Mouse (Mus musculus) CH12.LX (cell line): ENCODE measurements around the gene Nle1. TPM values are rescaled to one million over a fixed set of nuclear protein-coding genes. Genes with fewer than 3 reads are reported as not detected.

Experiments used
- DNase-seq: peaks from one replicate; pipeline ENCODE4 v3.0.0-alpha.2; 2013; ENCODE audit errors: extremely low read depth
- H3K27ac ChIP-seq: 2 replicates; pipeline ENCODE4 v1.5.1; 2012; ENCODE audit warnings: low read depth, mild to moderate bottlenecking, control low read depth, moderate library complexity; ENCODE audit not compliant: insufficient read depth
- H3K27me3 ChIP-seq: replicated peaks from 2 replicates; pipeline ENCODE3; 2012; ENCODE audit warnings: inconsistent platforms
- H3K36me3 ChIP-seq, 2 experiments: replicated peaks in 1 of 2; 2 replicates each; pipeline versions ENCODE3 to v1.6.1; 2012; ENCODE audit warnings: inconsistent platforms in 1 of 2, low read length in 1 of 2, mild to moderate bottlenecking in 1 of 2, mixed read lengths in 1 of 2, moderate library complexity in 1 of 2; ENCODE audit not compliant: control insufficient read depth in 1 of 2, insufficient read depth in 1 of 2
- H3K4me1 ChIP-seq, 2 experiments: 2 replicates each; pipeline ENCODE4 v1.6.1; 2012; ENCODE audit warnings: inconsistent platforms in 1 of 2, moderate library complexity in 1 of 2; ENCODE audit not compliant: insufficient read depth in 2 of 2, control insufficient read depth in 1 of 2
- H3K4me2 ChIP-seq: 2 replicates; pipeline ENCODE4 v1.6.1; 2012; ENCODE audit warnings: low read depth, mild to moderate bottlenecking, control low read depth; ENCODE audit not compliant: poor library complexity, insufficient read depth, severe bottlenecking
- H3K4me3 ChIP-seq, 3 experiments: fragments of 150-350 bp in 1 of 3; sonication (generic) in 1 of 3; replicated peaks in 1 of 3; 2 replicates each; pipeline versions ENCODE3 to v1.5.1; 2011 to 2012; ENCODE audit warnings: low read depth in 2 of 3, low read length in 2 of 3, mild to moderate bottlenecking in 2 of 3, moderate library complexity in 2 of 3, control low read depth in 1 of 3, improper control_type of control experiment in 1 of 3, inconsistent platforms in 1 of 3, mixed read lengths in 1 of 3; ENCODE audit not compliant: poor library complexity in 1 of 3
- H3K79me2 ChIP-seq: replicated peaks from 2 replicates; pipeline ENCODE4 v1.6.1; 2012; ENCODE audit warnings: mild to moderate bottlenecking, moderate library complexity; ENCODE audit not compliant: control insufficient read depth, poor library complexity, insufficient read depth, severe bottlenecking; ENCODE audit errors: extremely low read depth
- H3K9ac ChIP-seq: 2 replicates; pipeline ENCODE4 v1.6.1; 2012; ENCODE audit warnings: low read depth, mild to moderate bottlenecking, control low read depth, moderate library complexity; ENCODE audit not compliant: insufficient read depth
- H3K9me3 ChIP-seq: replicated peaks from 2 replicates; pipeline ENCODE3; 2012; ENCODE audit warnings: low read length, inconsistent platforms, mixed read lengths
- BHLHE40 ChIP-seq: IDR thresholded peaks from 2 replicates; pipeline ENCODE4 v1.6.1; 2011; ENCODE audit warnings: mild to moderate bottlenecking, low read depth, low read length, improper control_type of control experiment
- CHD1 ChIP-seq: IDR thresholded peaks from 2 replicates; pipeline ENCODE4 v1.6.1; 2012; ENCODE audit warnings: low read depth, low read length, improper control_type of control experiment, inconsistent platforms
- CTCF ChIP-seq, 2 experiments: IDR thresholded peaks in 1 of 2; conservative IDR thresholded peaks in 1 of 2; 2 replicates each; pipeline ENCODE4 v1.5.1; 2011 to 2012; ENCODE audit warnings: low read depth in 2 of 2, low read length in 2 of 2, improper control_type of control experiment in 1 of 2, inconsistent platforms in 1 of 2, mild to moderate bottlenecking in 1 of 2, moderate library complexity in 1 of 2
- ETS1 ChIP-seq: conservative IDR thresholded peaks from 2 replicates; pipeline ENCODE4 v1.6.1; 2012; ENCODE audit warnings: low read depth, mild to moderate bottlenecking, inconsistent platforms, low read length, improper control_type of control experiment, moderate library complexity
- GABPA ChIP-seq: IDR thresholded peaks from 2 replicates; pipeline ENCODE4 v1.6.1; 2012; ENCODE audit warnings: low read depth, low read length, improper control_type of control experiment, inconsistent platforms; ENCODE audit not compliant: insufficient replicate concordance
- IRF4 ChIP-seq: IDR thresholded peaks from 2 replicates; pipeline ENCODE4 v1.6.1; 2014; ENCODE audit warnings: low read depth, mild to moderate bottlenecking, inconsistent platforms, low read length, improper control_type of control experiment
- JUN ChIP-seq: IDR thresholded peaks from 2 replicates; pipeline ENCODE4 v1.6.1; 2011; ENCODE audit warnings: low read depth, mild to moderate bottlenecking, low read length, improper control_type of control experiment, moderate library complexity; ENCODE audit not compliant: insufficient read depth
- JUND ChIP-seq: conservative IDR thresholded peaks from 2 replicates; pipeline ENCODE4 v1.6.1; 2011; ENCODE audit warnings: low read depth, low read length, improper control_type of control experiment
- KAT2A ChIP-seq: IDR thresholded peaks from 2 replicates; pipeline ENCODE4 v1.6.1; 2012; ENCODE audit warnings: low read length, improper control_type of control experiment, inconsistent platforms; ENCODE audit not compliant: insufficient replicate concordance
- MAX ChIP-seq: IDR thresholded peaks from 2 replicates; pipeline ENCODE4 v1.6.1; 2011; ENCODE audit warnings: low read length, improper control_type of control experiment
- MAZ ChIP-seq: IDR thresholded peaks from 2 replicates; pipeline ENCODE4 v1.6.1; 2012; ENCODE audit warnings: low read depth, mild to moderate bottlenecking, inconsistent platforms, low read length, improper control_type of control experiment, moderate library complexity
- MEF2A ChIP-seq: IDR thresholded peaks from 2 replicates; pipeline ENCODE4 v1.6.1; 2014; ENCODE audit warnings: low read depth, mild to moderate bottlenecking, inconsistent platforms, low read length, improper control_type of control experiment, borderline replicate concordance
- NRF1 ChIP-seq: IDR thresholded peaks from 2 replicates; pipeline ENCODE4 v1.6.1; 2014; ENCODE audit warnings: low read depth, mild to moderate bottlenecking, inconsistent platforms, low read length, improper control_type of control experiment, moderate library complexity
- POLR2AphosphoS2 ChIP-seq: IDR thresholded peaks from 2 replicates; pipeline ENCODE4 v1.6.1; 2011; ENCODE audit warnings: low read depth, low read length, improper control_type of control experiment
- RAD21 ChIP-seq: IDR thresholded peaks from 2 replicates; pipeline ENCODE4 v1.6.1; 2011; ENCODE audit warnings: low read depth, mild to moderate bottlenecking, low read length, improper control_type of control experiment, moderate library complexity
- SIN3A ChIP-seq: IDR thresholded peaks from 2 replicates; pipeline ENCODE4 v1.6.1; 2012; ENCODE audit warnings: low read length, improper control_type of control experiment, inconsistent platforms
- SMC3 ChIP-seq: IDR thresholded peaks from 2 replicates; pipeline ENCODE4 v1.6.1; 2011; ENCODE audit warnings: low read depth, low read length, improper control_type of control experiment
- TBP ChIP-seq: conservative IDR thresholded peaks from 2 replicates; pipeline ENCODE4 v1.6.1; 2011; ENCODE audit warnings: low read depth, low read length, improper control_type of control experiment
- USF1 ChIP-seq: IDR thresholded peaks from 2 replicates; pipeline ENCODE4 v1.6.1; 2014; ENCODE audit warnings: low read depth, mild to moderate bottlenecking, inconsistent platforms, low read length, improper control_type of control experiment
- USF2 ChIP-seq: conservative IDR thresholded peaks from 2 replicates; pipeline ENCODE4 v1.6.1; 2011; ENCODE audit warnings: low read depth, low read length, improper control_type of control experiment
- ZNF384 ChIP-seq: IDR thresholded peaks from 2 replicates; pipeline ENCODE4 v1.6.1; 2012; ENCODE audit warnings: low read depth, low read length, improper control_type of control experiment, inconsistent platforms
- dilution Hi-C: fragments of 300-500 bp; cut with MboI; formaldehyde crosslinking; loops from 2 replicates; pipeline ENCODE4 v1.14.3; 2020; ENCODE audit warnings: low sequenced_read_pairs; ENCODE audit not compliant: extremely low pct_unique_long_range_greater_than_20kb, extremely low pct_ligation_motif_present
- in situ Hi-C: fragments of 300-500 bp; cut with MboI; formaldehyde crosslinking; loops from 3 replicates; pipeline ENCODE4 v1.14.3; 2019; ENCODE audit warnings: low sequenced_read_pairs, low pct_ligation_motif_present, low pct_unique_long_range_greater_than_20kb, mixed read lengths
- polyA plus RNA-seq: library from polyadenylated mRNA; unstranded; fragments of >175 nt; gene quantifications from 2 replicates; pipeline ENCODE4 v1.2.1, GENCODE M21; 2012; ENCODE audit warnings: low read depth; ENCODE audit not compliant: insufficient read length
- total RNA-seq, 2 experiments: library from RNA; depleted of rRNA; stranded (reverse); fragments of 300-350 nt in 1 of 2; fragments of >200 nt in 1 of 2; gene quantifications; 2 replicates each; pipeline ENCODE4 v1.2.3; 2012 to 2014

Gene Nle1
- total and polyA plus RNA-seq, 3 experiments, result 54.9 to 107 (median 69.1) TPM

- peaks cover 12% of the 10 kb centered on the region for H3K9me3 ChIP-seq
- no peak overlapping the region for H3K27ac ChIP-seq
- H3K79me2 ChIP-seq, result peaks cover 30% of the 10 kb centered on the region
- peak overlapping the region; percentile 74 for H3K9ac ChIP-seq
- no peak for DNase-seq
- peak overlapping the region; percentile 97 for H3K4me2 ChIP-seq
- in situ Hi-C loops (no loop called here), dilution Hi-C loops (no loop called here)
- peak overlapping the region in 2 of 3 experiments; percentile 14 to 51 for H3K4me3 ChIP-seq
- no peaks in the 10 kb centered on the region for H3K27me3 ChIP-seq
- H3K4me1 ChIP-seq, result peaks cover 2 to 10% of the 10 kb centered on the region in 2 experiments; a peak in 1 of 4 replicates
- peaks cover 0 to 2% of the 10 kb centered on the region in 2 experiments for H3K36me3 ChIP-seq
- no peak for TF ChIP-seq JUN
- no peak for TF ChIP-seq POLR2AphosphoS2
- TF ChIP-seq MEF2A, result no peak
- peak; percentile 69; the same call in 1 of the 2 replicates for TF ChIP-seq MAZ
- no peak for TF ChIP-seq ETS1
- TF ChIP-seq ZNF384, result peak; percentile 93
- TF ChIP-seq USF2, result no peak
- TF ChIP-seq BHLHE40, result peak; percentile 69
- no peak for TF ChIP-seq KAT2A
- TF ChIP-seq SIN3A, result 0 out of 2 replicates have a peak, but pooled peaks have one; percentile 47
- 0 out of 2 replicates have a peak, but pooled peaks have one; percentile 7 for TF ChIP-seq CHD1
- no peak for TF ChIP-seq GABPA
Observed at GRCm38 (mm10) chr11:82865957-82866356, 42.3 kb downstream of the Nle1 start.

- DNase-seq, result no peak
- in situ Hi-C loops (no loop called here), dilution Hi-C loops (no loop called here)
- Histone ChIP-seq H3K9ac (no peak overlapping the region), H3K9me3 (no peaks in the 10 kb centered on the region), H3K79me2 (peaks cover 24% of the 10 kb centered on the region), H3K4me2 (no peak overlapping the region), H3K27ac (no peak overlapping the region), H3K4me3 (no peak overlapping the region), H3K4me1 (peaks cover 2 to 10% of the 10 kb centered on the region in 2 experiments; a peak in 1 of 4 replicates), H3K36me3 (no peaks in the 10 kb centered on the region), H3K27me3 (no peaks in the 10 kb centered on the region)
- no peak for TF ChIP-seq CTCF (conservative IDR thresholded peaks at IDR 0.05 in 1 of 2, IDR thresholded peaks at IDR 0.05 in 1 of 2; ENCODE audit: low read depth in 2 of 2, low read length in 2 of 2)
- no peak for TF ChIP-seq TBP
- TF ChIP-seq RAD21, result no peak
- no peak for TF ChIP-seq NRF1
- TF ChIP-seq JUN, result no peak
- no peak for TF ChIP-seq IRF4
- TF ChIP-seq SMC3, result no peak
- TF ChIP-seq USF1, result no peak
- TF ChIP-seq BHLHE40, result no peak
- TF ChIP-seq JUND, result no peak
- TF ChIP-seq SIN3A, result no peak
- no peak for TF ChIP-seq MAX
Observed at GRCm38 (mm10) chr11:82863488-82863931, 44.7 kb downstream of the Nle1 start.
